Mouse (Mus musculus) olfactory bulb, adult 2 months (tissue): Measurements from ENCODE around the gene Cgn.
"Not testable (repeated sequence)": the region's sequence is repeated elsewhere in the genome, so short reads cannot be mapped to it uniquely, and the experiment has no call there.

Experiments
- CTCF ChIP-seq: fragments of 200-500 bp; IDR thresholded peaks from 2 replicates; pipeline ENCODE4 v1.5.1; 2012; ENCODE audit warnings: low read depth, mild to moderate bottlenecking, low read length, moderate library complexity; ENCODE audit not compliant: insufficient read depth
- POLR2A ChIP-seq: fragments of 200-500 bp; IDR thresholded peaks from 2 replicates; pipeline ENCODE4 v1.6.1; 2012; ENCODE audit warnings: mild to moderate bottlenecking, low read depth, low read length, moderate library complexity; ENCODE audit not compliant: insufficient read depth

DNA sequence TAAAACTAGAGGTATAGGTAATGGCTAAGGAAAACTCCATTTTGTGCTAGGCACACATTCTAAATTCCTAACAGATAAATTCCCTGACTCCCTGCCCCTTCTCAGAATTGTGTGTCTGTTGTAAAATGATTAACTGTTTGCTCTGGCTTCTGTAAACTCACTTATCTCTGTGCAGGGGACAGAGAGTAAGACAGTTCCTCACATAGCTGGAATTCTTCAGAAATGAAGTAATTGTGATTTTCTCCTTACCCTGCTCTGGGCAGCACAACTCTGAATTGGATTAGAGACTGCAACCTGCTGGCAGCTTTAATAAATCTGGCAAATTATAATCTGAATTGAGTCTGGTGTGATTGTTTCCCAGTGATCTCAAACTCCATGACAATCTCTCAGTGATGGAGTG lies 75.7 kb downstream of the Cgn start:
- TF ChIP-seq POLR2A, CTCF: not testable (repeated sequence)
